ENCODE assay signal across 9 mouse cellular contexts in the genomic region with DNA sequence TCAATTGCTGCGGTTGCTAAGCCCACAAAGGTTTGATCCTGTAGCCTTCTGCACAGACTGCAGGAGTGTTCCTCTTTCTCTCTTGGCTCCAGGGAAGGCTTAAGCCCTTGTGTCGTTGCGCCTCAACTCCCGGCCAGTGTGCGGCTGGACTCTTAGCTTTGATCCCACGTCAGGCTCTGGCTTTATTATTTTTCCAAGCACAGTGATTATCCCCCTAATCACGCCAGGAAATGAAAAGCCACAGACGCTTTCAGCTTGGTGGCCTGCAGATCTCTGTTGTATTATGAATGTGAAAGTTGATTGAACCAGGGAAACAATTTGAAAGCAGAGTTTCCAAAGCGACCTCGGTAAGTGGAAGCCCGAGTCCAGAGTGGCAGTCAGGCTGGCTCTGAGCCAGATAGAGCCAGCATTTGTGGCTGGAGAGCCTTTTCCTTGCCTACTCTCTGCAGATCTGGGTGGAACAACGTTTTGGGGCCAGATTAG.
DNase-seq lines count a peak whose midpoint lies in the region; ATAC-seq lines count a peak whose summit lies in the region.
"Had no signal": no experiment of that assay in that cellular context is flagged by ENCODE, and none has a peak within 500 bp of the region (broad histone marks: within the 10 kb centered on the region; RNA-seq: fewer than 3 reads in every experiment).

No protein-coding gene starts in this region.

- no peaks in the 10 kb centered on the region for H3K9me3 ChIP-seq in limb, embryonic 11.5 days (ENCODE audit: control insufficient read depth, low read length)
- no peaks in the 10 kb centered on the region for H3K9me3 ChIP-seq in limb, embryonic 10.5 days (replicated peaks)
- no peaks in the 10 kb centered on the region for H3K9me3 ChIP-seq in midbrain, embryonic 11.5 days (ENCODE audit: control insufficient read depth, low read length)
- H3K9me3 ChIP-seq: neural tube, embryonic 13.5 days had no signal

- 41% methylated on average over 12 of the region's 12 CpGs for WGBS in limb, embryonic 11.5 days
- WGBS in limb, embryonic 10.5 days, result 67% methylated on average over 12 of the region's 12 CpGs
- WGBS in midbrain, embryonic 11.5 days, result 25% methylated on average over 12 of the region's 12 CpGs

- peak; percentile 68 to 70 for DNase-seq in cerebellum, postnatal 14 days
- no peak for DNase-seq in cerebellum, adult 11 months
- DNase-seq in limb, embryonic 11.5 days (ENCODE audit: low spot score), result peak; percentile 34
- no peak for DNase-seq in limb, embryonic 10.5 days (ENCODE audit: low spot score)
- peak; percentile 30 for DNase-seq in heart, postnatal 4 days
- no peak for DNase-seq in midbrain, embryonic 11.5 days (ENCODE audit: low spot score, missing footprints)
- no peak for DNase-seq in thymus, postnatal 0 days (ENCODE audit: low spot score)
- DNase-seq in spleen, adult 12 weeks (ENCODE audit: low spot score), result no peak

- ATAC-seq in limb, embryonic 11.5 days (ENCODE audit: insufficient number of reproducible peaks, low FRiP score, low TSS enrichment, low read depth), result 0 out of 2 replicates have a peak, but pooled peaks have one; percentile 47
- peak; percentile 78 for ATAC-seq in midbrain, embryonic 11.5 days (ENCODE audit: low FRiP score)

- H3K9ac ChIP-seq in limb, embryonic 11.5 days (ENCODE audit: low read length), result no peak overlapping the region
- no peak overlapping the region for H3K9ac ChIP-seq in midbrain, embryonic 11.5 days (ENCODE audit: low read length)
- H3K9ac ChIP-seq: neural tube, embryonic 13.5 days had no signal

- no peaks in the 10 kb centered on the region for H3K27me3 ChIP-seq in limb, embryonic 11.5 days (ENCODE audit: control insufficient read depth, insufficient read depth, low read length)
- H3K27me3 ChIP-seq in limb, embryonic 10.5 days (ENCODE audit: low read depth, poor library complexity, severe bottlenecking), result no peaks in the 10 kb centered on the region
- H3K27me3 ChIP-seq in midbrain, embryonic 11.5 days (ENCODE audit: control insufficient read depth, insufficient read depth, low read length), result no peaks in the 10 kb centered on the region
- H3K27me3 ChIP-seq: neural tube, embryonic 13.5 days had no signal

- no peaks in the 10 kb centered on the region for H3K4me1 ChIP-seq in limb, embryonic 11.5 days (ENCODE audit: control insufficient read depth, insufficient read depth, low read length)
- H3K4me1 ChIP-seq in limb, embryonic 10.5 days, result peaks cover 9% of the 10 kb centered on the region
- peaks cover 3% of the 10 kb centered on the region for H3K4me1 ChIP-seq in midbrain, embryonic 11.5 days (ENCODE audit: control insufficient read depth, insufficient read depth, low read length)
- H3K4me1 ChIP-seq: neural tube, embryonic 13.5 days had no signal

- H3K4me3 ChIP-seq in limb, embryonic 11.5 days (ENCODE audit: low read depth, low read length), result no peak overlapping the region
- no peak overlapping the region for H3K4me3 ChIP-seq in limb, embryonic 10.5 days
- H3K4me3 ChIP-seq in midbrain, embryonic 11.5 days (ENCODE audit: low read depth, low read length), result no peak overlapping the region
- H3K4me3 ChIP-seq: neural tube, embryonic 13.5 days had no signal

- H3K4me2 ChIP-seq in limb, embryonic 11.5 days (ENCODE audit: low read depth, severe bottlenecking), result no peak overlapping the region
- peak overlapping the region; percentile 12; the same call in 1 of the 2 replicates for H3K4me2 ChIP-seq in midbrain, embryonic 11.5 days
- H3K4me2 ChIP-seq: neural tube, embryonic 13.5 days had no signal

- no peaks in the 10 kb centered on the region for H3K36me3 ChIP-seq in limb, embryonic 11.5 days (ENCODE audit: control insufficient read depth, insufficient read depth, low read length)
- H3K36me3 ChIP-seq in limb, embryonic 10.5 days, result no peaks in the 10 kb centered on the region
- no peaks in the 10 kb centered on the region for H3K36me3 ChIP-seq in midbrain, embryonic 11.5 days (ENCODE audit: control insufficient read depth, insufficient read depth, low read length)
- H3K36me3 ChIP-seq: neural tube, embryonic 13.5 days had no signal

- H3K27ac ChIP-seq in limb, embryonic 11.5 days (replicated peaks; ENCODE audit: low read depth, low read length), result no peak overlapping the region
- no peak overlapping the region for H3K27ac ChIP-seq in limb, embryonic 10.5 days
- H3K27ac ChIP-seq in midbrain, embryonic 11.5 days (ENCODE audit: low read depth, low read length), result no peak overlapping the region
- H3K27ac ChIP-seq: neural tube, embryonic 13.5 days had no signal

Comparison
In these comparisons a context has a peak if more than half of its experiments do, and no peak if none do; other contexts are left out.
1. DNase-seq: peak in cerebellum, postnatal 14 days (2 of 2), limb, embryonic 11.5 days (single experiment) and heart, postnatal 4 days (single experiment); none in cerebellum, adult 11 months (single experiment), limb, embryonic 10.5 days (single experiment), midbrain, embryonic 11.5 days (single experiment), thymus, postnatal 0 days (single experiment) and spleen, adult 12 weeks (single experiment).